Mouse (Mus musculus): ENCODE data around the gene Zfp217. TPM values are rescaled to one million over a fixed set of nuclear protein-coding genes. Genes with fewer than 3 reads are reported as not detected.

The Zfp217 gene
- polyA plus RNA-seq, 1 experiment from 2014 or later = 3.7 TPM

- no peak for ATAC-seq (replicated peaks; ENCODE audit: insufficient number of reproducible peaks, low FRiP score, low TSS enrichment)
- H3K4me2 ChIP-seq = no peak overlapping the region
- no peak overlapping the region for H3K4me3 ChIP-seq (ENCODE audit: low read depth, low read length)
- no peaks in the 10 kb centered on the region for H3K9me3 ChIP-seq (replicated peaks; ENCODE audit: control insufficient read depth, low read length)
- H3K9ac ChIP-seq (ENCODE audit: low read depth, low read length) = no peak overlapping the region
- H3K36me3 ChIP-seq (ENCODE audit: control insufficient read depth, insufficient read depth, low read length) = peaks cover 8% of the 10 kb centered on the region
- H3K27me3 ChIP-seq (ENCODE audit: control insufficient read depth, insufficient read depth, low read length) = no peaks in the 10 kb centered on the region
- H3K27ac ChIP-seq (ENCODE audit: low read depth, low read length) = no peak overlapping the region
- 87% methylated on average over 3 of the region's 3 CpGs for WGBS (ENCODE audit: insufficient replicate concordance)
- H3K4me1 ChIP-seq (ENCODE audit: control insufficient read depth, insufficient read depth, low read length) = no peaks in the 10 kb centered on the region
These were observed 40.1 kb downstream of the Zfp217 start for GRCm38 (mm10) chr2:170107791-170108190.

- no peak for ATAC-seq (replicated peaks; ENCODE audit: insufficient number of reproducible peaks, low FRiP score, low TSS enrichment)
- H3K9me3 ChIP-seq (replicated peaks; ENCODE audit: control insufficient read depth, low read length) = no peaks in the 10 kb centered on the region
- H3K27ac ChIP-seq (ENCODE audit: low read depth, low read length) = no peak overlapping the region
- no peaks in the 10 kb centered on the region for H3K27me3 ChIP-seq (ENCODE audit: control insufficient read depth, insufficient read depth, low read length)
- no peaks in the 10 kb centered on the region for H3K4me1 ChIP-seq (ENCODE audit: control insufficient read depth, insufficient read depth, low read length)
- H3K36me3 ChIP-seq (ENCODE audit: control insufficient read depth, insufficient read depth, low read length) = peaks cover 5% of the 10 kb centered on the region
- H3K4me2 ChIP-seq = no peak overlapping the region
- no peak overlapping the region for H3K9ac ChIP-seq (ENCODE audit: low read depth, low read length)
- H3K4me3 ChIP-seq (ENCODE audit: low read depth, low read length) = no peak overlapping the region
- WGBS (ENCODE audit: insufficient replicate concordance) = 82% methylated on average over 9 of the region's 9 CpGs
These were observed 41.9 kb downstream of the Zfp217 start for GRCm38 (mm10) chr2:170106000-170106399.

GRCm38 (mm10) chr2:170104396-170104795 lies 43.5 kb downstream of the Zfp217 start:
- Histone ChIP-seq H3K9me3 (replicated peaks; ENCODE audit: control insufficient read depth, low read length) (no peaks in the 10 kb centered on the region), H3K9ac (ENCODE audit: low read depth, low read length) (no peak overlapping the region), H3K27ac (ENCODE audit: low read depth, low read length) (no peak overlapping the region), H3K4me2 (no peak overlapping the region), H3K4me1 (ENCODE audit: control insufficient read depth, insufficient read depth, low read length) (no peaks in the 10 kb centered on the region), H3K4me3 (ENCODE audit: low read depth, low read length) (no peak overlapping the region), H3K27me3 (ENCODE audit: control insufficient read depth, insufficient read depth, low read length) (no peaks in the 10 kb centered on the region), H3K36me3 (ENCODE audit: control insufficient read depth, insufficient read depth, low read length) (no peaks in the 10 kb centered on the region; the same call in 1 of the 2 replicates)
- ATAC-seq (replicated peaks; ENCODE audit: insufficient number of reproducible peaks, low FRiP score, low TSS enrichment) = no peak
- 84% methylated on average over 6 of the region's 6 CpGs for WGBS (ENCODE audit: insufficient replicate concordance)

DNA sequence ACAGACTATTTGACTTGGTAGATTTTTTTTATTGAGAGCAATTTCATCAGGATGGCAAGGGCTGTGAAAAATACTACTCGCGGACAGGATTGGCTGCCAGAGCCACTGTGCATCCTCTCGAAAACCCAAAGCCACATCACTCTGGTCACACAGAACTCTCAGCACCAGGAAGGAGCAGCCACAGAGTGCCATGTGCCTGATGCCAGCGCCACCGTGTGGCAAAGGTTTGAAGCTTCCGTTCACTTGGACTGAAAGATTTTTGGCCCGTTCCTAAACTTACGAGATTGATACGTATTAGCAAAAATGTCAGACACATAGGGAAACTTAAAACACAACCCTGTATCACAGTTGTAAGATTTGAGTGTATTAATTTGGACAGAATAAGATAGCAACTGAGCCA lies 44.1 kb downstream of the Zfp217 start:
- H3K4me3 ChIP-seq (ENCODE audit: low read depth, low read length) = no peak overlapping the region
- H3K36me3 ChIP-seq (ENCODE audit: control insufficient read depth, insufficient read depth, low read length) = no peaks in the 10 kb centered on the region; the same call in 1 of the 2 replicates
- H3K9ac ChIP-seq (ENCODE audit: low read depth, low read length) = no peak overlapping the region
- no peaks in the 10 kb centered on the region for H3K4me1 ChIP-seq (ENCODE audit: control insufficient read depth, insufficient read depth, low read length)
- no peaks in the 10 kb centered on the region for H3K9me3 ChIP-seq (replicated peaks; ENCODE audit: control insufficient read depth, low read length)
- no peak overlapping the region for H3K27ac ChIP-seq (ENCODE audit: low read depth, low read length)
- 52% methylated on average over 9 of the region's 9 CpGs for WGBS (ENCODE audit: insufficient replicate concordance)
- no peaks in the 10 kb centered on the region for H3K27me3 ChIP-seq (ENCODE audit: control insufficient read depth, insufficient read depth, low read length)
- ATAC-seq (replicated peaks; ENCODE audit: insufficient number of reproducible peaks, low FRiP score, low TSS enrichment) = no peak
- H3K4me2 ChIP-seq = no peak overlapping the region

DNA sequence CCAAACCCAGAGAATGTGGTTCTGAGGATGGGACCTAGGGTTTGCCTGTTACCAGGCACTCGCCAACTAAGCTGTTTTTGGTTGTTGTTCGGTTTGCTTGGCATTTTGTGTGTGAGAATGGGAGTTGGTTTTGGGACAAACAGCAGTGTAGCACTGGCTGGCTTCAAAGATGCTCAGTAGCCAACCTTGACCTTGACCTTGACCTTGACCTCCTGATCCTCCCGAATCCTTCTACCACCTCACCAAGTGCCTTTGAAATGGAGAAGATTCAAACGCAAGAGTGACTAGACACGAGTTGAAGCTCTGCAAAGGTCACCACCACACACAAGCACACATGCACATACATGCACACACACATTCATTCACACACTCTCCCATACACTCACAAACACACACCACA lies 44.6 kb downstream of the Zfp217 start:
- Histone ChIP-seq H3K4me3 (ENCODE audit: low read depth, low read length) (no peak overlapping the region), H3K9me3 (replicated peaks; ENCODE audit: control insufficient read depth, low read length) (no peaks in the 10 kb centered on the region), H3K27ac (ENCODE audit: low read depth, low read length) (no peak overlapping the region), H3K4me1 (ENCODE audit: control insufficient read depth, insufficient read depth, low read length) (no peaks in the 10 kb centered on the region), H3K27me3 (ENCODE audit: control insufficient read depth, insufficient read depth, low read length) (no peaks in the 10 kb centered on the region), H3K36me3 (ENCODE audit: control insufficient read depth, insufficient read depth, low read length) (no peaks in the 10 kb centered on the region; the same call in 1 of the 2 replicates), H3K9ac (ENCODE audit: low read depth, low read length) (no peak overlapping the region), H3K4me2 (no peak overlapping the region)
- ATAC-seq (replicated peaks; ENCODE audit: insufficient number of reproducible peaks, low FRiP score, low TSS enrichment) = no peak
- WGBS (ENCODE audit: insufficient replicate concordance) = 77% methylated on average over 5 of the region's 5 CpGs

DNA sequence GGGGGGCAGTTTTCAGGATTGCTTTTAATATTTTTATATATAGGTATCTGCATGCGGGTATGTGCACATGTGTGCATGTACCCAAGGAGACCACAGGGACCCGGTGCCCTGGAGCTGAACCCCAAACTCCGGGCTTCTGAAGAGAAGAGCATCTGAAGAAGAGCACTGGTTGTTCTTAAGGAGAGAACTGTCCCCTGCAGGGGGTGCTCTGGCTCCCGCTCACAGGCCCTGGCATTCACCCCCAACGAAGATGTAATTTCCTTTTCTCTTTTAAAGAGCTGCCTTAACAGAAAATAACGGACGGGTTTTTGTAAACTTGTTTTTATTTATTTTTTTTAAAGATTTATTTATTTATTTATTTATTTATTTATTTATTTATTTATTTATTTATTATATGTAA lies 46.0 kb downstream of the Zfp217 start:
- 68% methylated on average over 7 of the region's 7 CpGs for WGBS (ENCODE audit: insufficient replicate concordance)
- ATAC-seq (replicated peaks; ENCODE audit: insufficient number of reproducible peaks, low FRiP score, low TSS enrichment) = no peak
- no peak overlapping the region for H3K4me2 ChIP-seq
- no peak overlapping the region for H3K4me3 ChIP-seq (ENCODE audit: low read depth, low read length)
- no peaks in the 10 kb centered on the region for H3K27me3 ChIP-seq (ENCODE audit: control insufficient read depth, insufficient read depth, low read length)
- H3K9me3 ChIP-seq (replicated peaks; ENCODE audit: control insufficient read depth, low read length) = no peaks in the 10 kb centered on the region
- H3K4me1 ChIP-seq (ENCODE audit: control insufficient read depth, insufficient read depth, low read length) = no peaks in the 10 kb centered on the region
- no peaks in the 10 kb centered on the region for H3K36me3 ChIP-seq (ENCODE audit: control insufficient read depth, insufficient read depth, low read length)
- H3K9ac ChIP-seq (ENCODE audit: low read depth, low read length) = no peak overlapping the region
- H3K27ac ChIP-seq (ENCODE audit: low read depth, low read length) = no peak overlapping the region

GRCm38 (mm10) chr2:170101132-170101531 lies 46.8 kb downstream of the Zfp217 start:
- no peaks in the 10 kb centered on the region for H3K36me3 ChIP-seq (ENCODE audit: control insufficient read depth, insufficient read depth, low read length)
- ATAC-seq (replicated peaks; ENCODE audit: insufficient number of reproducible peaks, low FRiP score, low TSS enrichment) = no peak
- H3K27me3 ChIP-seq (ENCODE audit: control insufficient read depth, insufficient read depth, low read length) = no peaks in the 10 kb centered on the region
- H3K4me1 ChIP-seq (ENCODE audit: control insufficient read depth, insufficient read depth, low read length) = no peaks in the 10 kb centered on the region
- whole genome bisulfite sequencing (ENCODE audit: insufficient replicate concordance) = 2% methylated on average over 12 of the region's 12 CpGs
- H3K4me3 ChIP-seq (ENCODE audit: low read depth, low read length) = no peak overlapping the region
- no peak overlapping the region for H3K9ac ChIP-seq (ENCODE audit: low read depth, low read length)
- H3K9me3 ChIP-seq (replicated peaks; ENCODE audit: control insufficient read depth, low read length) = no peaks in the 10 kb centered on the region
- no peak overlapping the region for H3K4me2 ChIP-seq
- no peak overlapping the region for H3K27ac ChIP-seq (ENCODE audit: low read depth, low read length)

- no peaks in the 10 kb centered on the region for H3K36me3 ChIP-seq (ENCODE audit: control insufficient read depth, insufficient read depth, low read length)
- no peak overlapping the region for H3K4me2 ChIP-seq
- no peak overlapping the region for H3K27ac ChIP-seq (ENCODE audit: low read depth, low read length)
- WGBS (ENCODE audit: insufficient replicate concordance) = 92% methylated on average over 9 of the region's 9 CpGs
- no peak overlapping the region for H3K9ac ChIP-seq (ENCODE audit: low read depth, low read length)
- no peak overlapping the region for H3K4me3 ChIP-seq (ENCODE audit: low read depth, low read length)
- no peaks in the 10 kb centered on the region for H3K4me1 ChIP-seq (ENCODE audit: control insufficient read depth, insufficient read depth, low read length)
- no peaks in the 10 kb centered on the region for H3K27me3 ChIP-seq (ENCODE audit: control insufficient read depth, insufficient read depth, low read length)
- ATAC-seq (replicated peaks; ENCODE audit: insufficient number of reproducible peaks, low FRiP score, low TSS enrichment) = no peak
- no peaks in the 10 kb centered on the region for H3K9me3 ChIP-seq (replicated peaks; ENCODE audit: control insufficient read depth, low read length)
These were observed 53.0 kb downstream of the Zfp217 start for GRCm38 (mm10) chr2:170094871-170095270.

- no peak overlapping the region for H3K27ac ChIP-seq (ENCODE audit: low read depth, low read length)
- H3K4me1 ChIP-seq (ENCODE audit: control insufficient read depth, insufficient read depth, low read length) = no peaks in the 10 kb centered on the region
- no peak overlapping the region for H3K4me3 ChIP-seq (ENCODE audit: low read depth, low read length)
- no peaks in the 10 kb centered on the region for H3K27me3 ChIP-seq (ENCODE audit: control insufficient read depth, insufficient read depth, low read length)
- no peak overlapping the region for H3K4me2 ChIP-seq
- no peak overlapping the region for H3K9ac ChIP-seq (ENCODE audit: low read depth, low read length)
- no peaks in the 10 kb centered on the region for H3K36me3 ChIP-seq (ENCODE audit: control insufficient read depth, insufficient read depth, low read length)
- H3K9me3 ChIP-seq (replicated peaks; ENCODE audit: control insufficient read depth, low read length) = no peaks in the 10 kb centered on the region
- no peak for ATAC-seq (replicated peaks; ENCODE audit: insufficient number of reproducible peaks, low FRiP score, low TSS enrichment)
- WGBS (ENCODE audit: insufficient replicate concordance) = 80% methylated on average over 17 of the region's 17 CpGs
These were observed 53.7 kb downstream of the Zfp217 start for GRCm38 (mm10) chr2:170094220-170094619.
